Mouse (Mus musculus): ENCODE measurements at regions not wholly inside any gene's neighbourhood (a gene's known extent, or its start where the extent isn't known, plus 50 kb on each side); places are given as distances from the start of the nearest gene placed in this dataset.

GRCm38 (mm10) chr9:117709677-117710076 lies 80.0 kb upstream of the Rbms3 start:
- H3K36me3 ChIP-seq (ENCODE audit: control insufficient read depth, insufficient read depth, low read length) = no peaks in the 10 kb centered on the region
- TF ChIP-seq CTCF (conservative IDR thresholded peaks at IDR 0.05; ENCODE audit: insufficient read depth, insufficient read length, low read depth, low read length) = no peak
- no peak for TF ChIP-seq POLR2A (IDR thresholded peaks at IDR 0.05; ENCODE audit: low read depth, low read length)
- H3K27me3 ChIP-seq (replicated peaks; ENCODE audit: control insufficient read depth, insufficient read depth, low read length) = no peaks in the 10 kb centered on the region
- H3K4me1 ChIP-seq (ENCODE audit: control insufficient read depth, insufficient read depth, low read length) = no peaks in the 10 kb centered on the region
- DNase-seq = no peak
- H3K4me3 ChIP-seq (ENCODE audit: insufficient read depth, low read depth, low read length) = no peak overlapping the region
- H3K27ac ChIP-seq (ENCODE audit: insufficient read depth, low read depth, low read length) = no peak overlapping the region
- 78% methylated on average over 13 of the region's 13 CpGs for WGBS

- Histone ChIP-seq H3K27ac (ENCODE audit: insufficient read depth, low read depth, low read length) (no peak overlapping the region), H3K27me3 (replicated peaks; ENCODE audit: control insufficient read depth, insufficient read depth, low read length) (no peaks in the 10 kb centered on the region), H3K4me3 (ENCODE audit: insufficient read depth, low read depth, low read length) (no peak overlapping the region), H3K36me3 (ENCODE audit: control insufficient read depth, insufficient read depth, low read length) (no peaks in the 10 kb centered on the region), H3K4me1 (ENCODE audit: control insufficient read depth, insufficient read depth, low read length) (no peaks in the 10 kb centered on the region)
- no peak for DNase-seq
- no peak for TF ChIP-seq CTCF (conservative IDR thresholded peaks at IDR 0.05; ENCODE audit: insufficient read depth, insufficient read length, low read depth, low read length)
- no peak for TF ChIP-seq POLR2A (IDR thresholded peaks at IDR 0.05; ENCODE audit: low read depth, low read length)
- 90% methylated on average over 8 of the region's 8 CpGs for WGBS
Observed at GRCm38 (mm10) chr9:117693001-117693400, 63.3 kb upstream of the Rbms3 start.

GRCm38 (mm10) chr9:117692486-117692885 lies 62.8 kb upstream of the Rbms3 start:
- DNase-seq = no peak
- Histone ChIP-seq H3K27ac (ENCODE audit: insufficient read depth, low read depth, low read length) (no peak overlapping the region), H3K4me3 (ENCODE audit: insufficient read depth, low read depth, low read length) (no peak overlapping the region), H3K36me3 (ENCODE audit: control insufficient read depth, insufficient read depth, low read length) (no peaks in the 10 kb centered on the region), H3K27me3 (replicated peaks; ENCODE audit: control insufficient read depth, insufficient read depth, low read length) (no peaks in the 10 kb centered on the region), H3K4me1 (ENCODE audit: control insufficient read depth, insufficient read depth, low read length) (no peaks in the 10 kb centered on the region)
- TF ChIP-seq CTCF (conservative IDR thresholded peaks at IDR 0.05; ENCODE audit: insufficient read depth, insufficient read length, low read depth, low read length) (no peak), POLR2A (IDR thresholded peaks at IDR 0.05; ENCODE audit: low read depth, low read length) (no peak)
- 76% methylated on average over 9 of the region's 9 CpGs for WGBS

GRCm38 (mm10) chr9:117689946-117690345 lies 60.2 kb upstream of the Rbms3 start:
- no peaks in the 10 kb centered on the region for H3K4me1 ChIP-seq (ENCODE audit: control insufficient read depth, insufficient read depth, low read length)
- TF ChIP-seq CTCF (conservative IDR thresholded peaks at IDR 0.05; ENCODE audit: insufficient read depth, insufficient read length, low read depth, low read length) (no peak), POLR2A (IDR thresholded peaks at IDR 0.05; ENCODE audit: low read depth, low read length) (no peak)
- DNase-seq = no peak
- H3K4me3 ChIP-seq (ENCODE audit: insufficient read depth, low read depth, low read length) = no peak overlapping the region
- no peaks in the 10 kb centered on the region for H3K36me3 ChIP-seq (ENCODE audit: control insufficient read depth, insufficient read depth, low read length)
- H3K27me3 ChIP-seq (replicated peaks; ENCODE audit: control insufficient read depth, insufficient read depth, low read length) = no peaks in the 10 kb centered on the region
- no peak overlapping the region for H3K27ac ChIP-seq (ENCODE audit: insufficient read depth, low read depth, low read length)
- WGBS = 81% methylated on average over 4 of the region's 4 CpGs
